Mouse (Mus musculus): ENCODE results near the gene Gm20388. TPM values are rescaled to one million over a fixed set of nuclear protein-coding genes. Genes with fewer than 3 reads are reported as not detected.

Gene Gm20388
- polyA plus RNA-seq, 1 experiment = 28.1 TPM

DNA sequence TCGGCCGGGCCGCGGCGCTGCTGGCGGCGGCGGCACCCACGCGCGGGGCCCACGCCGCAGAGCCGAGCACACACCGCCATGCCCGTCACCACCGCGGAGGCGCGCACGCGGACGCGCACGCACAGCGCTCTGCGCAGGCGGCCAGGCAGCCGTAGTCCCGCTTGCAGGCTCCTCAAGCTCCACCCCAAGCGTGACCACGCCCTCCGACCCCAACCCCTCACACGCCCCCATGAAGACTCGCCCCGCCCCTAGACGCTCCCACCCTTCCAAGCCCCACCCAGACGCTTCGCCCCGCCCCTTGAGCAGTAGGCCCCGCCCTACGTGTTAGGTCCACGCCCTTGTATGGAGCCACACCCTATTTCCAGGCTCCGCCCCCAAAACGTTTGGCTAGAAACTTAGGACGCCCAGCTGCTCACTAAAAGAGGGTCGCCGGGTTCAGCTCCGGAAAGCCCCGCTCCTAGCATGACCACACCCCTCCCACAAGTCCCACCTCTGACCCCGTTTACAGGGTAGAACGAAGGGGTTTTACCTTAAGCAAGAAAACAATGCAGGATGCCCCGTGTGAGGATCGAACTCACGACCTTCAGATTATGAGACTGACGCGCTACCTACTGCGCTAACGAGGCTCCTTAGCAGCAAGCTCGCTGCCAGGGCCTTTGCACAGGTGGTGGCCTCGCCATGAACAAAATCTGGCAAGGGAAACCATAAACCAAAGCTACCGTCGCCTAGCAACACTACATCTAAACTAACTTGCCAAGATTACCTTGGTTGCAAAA is 1668.2 kb downstream of the Gm20388 start, which contains the start of gene Fbxo31:
Fbxo31 (minus strand) TSS at position 131 of the 776 bp plus-strand sequence.
- H3K9ac ChIP-seq (ENCODE audit: low read depth, poor library complexity, severe bottlenecking) = peak within 1 kb of the TSS; percentile 76
- H3K27me3 ChIP-seq (ENCODE audit: control insufficient read depth, insufficient read depth, low read length, poor library complexity, severe bottlenecking) = no peaks in the 10 kb centered on the region
- TF ChIP-seq CTCF (IDR thresholded peaks at IDR 0.05; ENCODE audit: low read depth, low read length) (no peak), EP300 (IDR thresholded peaks at IDR 0.05; ENCODE audit: insufficient read depth, low read depth, low read length) (peak; percentile 64; the same call in 1 of the 2 replicates), POLR2A (IDR thresholded peaks at IDR 0.05; ENCODE audit: insufficient read depth, low read length) (peak; percentile 92)
- H3K36me3 ChIP-seq (ENCODE audit: control insufficient read depth, insufficient read depth, low read length, poor library complexity, severe bottlenecking) = no peaks in the 10 kb centered on the region
- H3K9me3 ChIP-seq (replicated peaks; ENCODE audit: control insufficient read depth, insufficient read depth, low read length, poor library complexity, severe bottlenecking) = no peaks in the 10 kb centered on the region
- no peak within 1 kb of the TSS for H3K27ac ChIP-seq (ENCODE audit: insufficient read depth, low read length)
- H3K4me3 ChIP-seq (ENCODE audit: low read depth, low read length) = peak within 1 kb of the TSS; percentile 84
- no peaks in the 10 kb centered on the region for H3K4me1 ChIP-seq (ENCODE audit: control insufficient read depth, insufficient read depth, low read length)

DNA sequence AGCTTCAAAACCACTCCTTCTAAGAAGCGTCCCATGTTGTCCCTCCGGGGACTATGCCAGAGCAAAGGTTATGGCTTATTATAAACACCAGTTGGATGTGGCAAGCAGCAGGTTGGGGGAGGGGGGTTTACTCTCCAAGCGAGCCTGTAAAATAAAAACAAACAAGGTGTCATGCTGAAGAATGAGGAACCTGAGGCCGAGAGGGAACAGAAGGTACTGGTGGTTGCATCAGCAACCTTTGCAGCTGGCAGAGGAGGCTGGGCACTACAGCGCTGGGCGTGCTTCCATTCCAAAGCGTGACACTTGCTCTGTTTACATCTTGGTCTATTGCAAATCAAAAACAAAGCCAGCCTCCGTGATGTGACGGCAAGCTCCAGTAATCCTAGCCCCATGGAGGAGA is 1669.8 kb downstream of the Gm20388 start:
- Histone ChIP-seq H3K4me1 (ENCODE audit: control insufficient read depth, insufficient read depth, low read length) (no peaks in the 10 kb centered on the region), H3K9me3 (replicated peaks; ENCODE audit: control insufficient read depth, insufficient read depth, low read length, poor library complexity, severe bottlenecking) (no peaks in the 10 kb centered on the region), H3K27ac (ENCODE audit: insufficient read depth, low read length) (no peak overlapping the region), H3K4me3 (ENCODE audit: low read depth, low read length) (no peak overlapping the region), H3K27me3 (ENCODE audit: control insufficient read depth, insufficient read depth, low read length, poor library complexity, severe bottlenecking) (no peaks in the 10 kb centered on the region), H3K36me3 (ENCODE audit: control insufficient read depth, insufficient read depth, low read length, poor library complexity, severe bottlenecking) (no peaks in the 10 kb centered on the region), H3K9ac (ENCODE audit: low read depth, poor library complexity, severe bottlenecking) (0 out of 2 replicates have a peak overlapping the region, but pooled peaks have one; percentile 24)
- TF ChIP-seq EP300 (IDR thresholded peaks at IDR 0.05; ENCODE audit: insufficient read depth, low read depth, low read length) (no peak), CTCF (IDR thresholded peaks at IDR 0.05; ENCODE audit: low read depth, low read length) (no peak), POLR2A (IDR thresholded peaks at IDR 0.05; ENCODE audit: insufficient read depth, low read length) (no peak)

DNA sequence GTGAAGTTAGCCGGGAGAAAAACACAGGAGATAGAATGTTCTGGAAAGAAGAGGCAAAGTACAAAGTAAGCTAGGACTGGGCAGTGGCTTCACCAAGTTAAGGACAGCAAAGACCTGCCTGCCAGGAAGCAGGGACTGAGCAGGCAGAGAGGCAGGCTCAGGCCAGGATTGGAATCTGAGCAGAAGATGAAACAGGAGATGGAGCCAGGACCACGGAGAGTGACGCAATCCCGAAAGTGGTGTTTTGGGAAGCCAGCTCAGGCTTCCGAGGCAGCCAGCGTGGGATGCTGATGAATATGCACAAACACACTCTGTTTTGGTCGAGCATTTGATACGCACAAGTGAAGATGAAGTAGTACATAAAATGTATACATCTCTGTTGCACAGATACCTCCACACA is 1673.0 kb downstream of the Gm20388 start:
- H3K27ac ChIP-seq (ENCODE audit: insufficient read depth, low read length) = no peak overlapping the region
- no peaks in the 10 kb centered on the region for H3K4me1 ChIP-seq (ENCODE audit: control insufficient read depth, insufficient read depth, low read length)
- TF ChIP-seq CTCF (IDR thresholded peaks at IDR 0.05; ENCODE audit: low read depth, low read length) (no peak), POLR2A (IDR thresholded peaks at IDR 0.05; ENCODE audit: insufficient read depth, low read length) (no peak), EP300 (IDR thresholded peaks at IDR 0.05; ENCODE audit: insufficient read depth, low read depth, low read length) (no peak)
- H3K4me3 ChIP-seq (ENCODE audit: low read depth, low read length) = no peak overlapping the region
- no peaks in the 10 kb centered on the region for H3K9me3 ChIP-seq (replicated peaks; ENCODE audit: control insufficient read depth, insufficient read depth, low read length, poor library complexity, severe bottlenecking)
- H3K27me3 ChIP-seq (ENCODE audit: control insufficient read depth, insufficient read depth, low read length, poor library complexity, severe bottlenecking) = no peaks in the 10 kb centered on the region
- no peaks in the 10 kb centered on the region for H3K36me3 ChIP-seq (ENCODE audit: control insufficient read depth, insufficient read depth, low read length, poor library complexity, severe bottlenecking)
- no peak overlapping the region for H3K9ac ChIP-seq (ENCODE audit: low read depth, poor library complexity, severe bottlenecking)

DNA sequence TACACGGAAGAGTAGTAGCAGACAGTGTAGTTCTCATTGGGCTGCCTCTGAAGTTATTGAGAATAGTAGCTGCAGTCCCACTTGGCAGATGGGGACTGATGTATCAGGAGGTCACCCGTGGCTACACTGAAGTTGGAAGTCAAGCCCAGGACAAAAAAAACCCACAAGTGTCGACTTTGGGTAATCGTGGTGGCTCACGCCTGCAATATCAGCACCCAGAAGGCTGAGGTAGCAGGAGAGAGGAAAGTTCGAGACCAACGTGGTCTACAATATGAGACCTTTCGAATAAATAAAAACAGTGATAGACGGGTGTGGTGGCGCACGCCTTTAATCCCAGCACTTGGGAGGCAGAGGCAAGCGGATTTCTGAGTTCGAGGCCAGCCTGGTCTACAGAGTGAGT is 1674.1 kb downstream of the Gm20388 start:
- Histone ChIP-seq H3K27ac (ENCODE audit: insufficient read depth, low read length) (0 out of 2 replicates have a peak overlapping the region, but pooled peaks have one; percentile 8), H3K9ac (ENCODE audit: low read depth, poor library complexity, severe bottlenecking) (peak overlapping the region; percentile 61), H3K9me3 (replicated peaks; ENCODE audit: control insufficient read depth, insufficient read depth, low read length, poor library complexity, severe bottlenecking) (no peaks in the 10 kb centered on the region), H3K36me3 (ENCODE audit: control insufficient read depth, insufficient read depth, low read length, poor library complexity, severe bottlenecking) (no peaks in the 10 kb centered on the region), H3K27me3 (ENCODE audit: control insufficient read depth, insufficient read depth, low read length, poor library complexity, severe bottlenecking) (no peaks in the 10 kb centered on the region), H3K4me3 (ENCODE audit: low read depth, low read length) (peak overlapping the region; percentile 75), H3K4me1 (ENCODE audit: control insufficient read depth, insufficient read depth, low read length) (no peaks in the 10 kb centered on the region)
- TF ChIP-seq EP300 (IDR thresholded peaks at IDR 0.05; ENCODE audit: insufficient read depth, low read depth, low read length) = no peak
- no peak for TF ChIP-seq CTCF (IDR thresholded peaks at IDR 0.05; ENCODE audit: low read depth, low read length)
- TF ChIP-seq POLR2A (IDR thresholded peaks at IDR 0.05; ENCODE audit: insufficient read depth, low read length) = no peak

DNA sequence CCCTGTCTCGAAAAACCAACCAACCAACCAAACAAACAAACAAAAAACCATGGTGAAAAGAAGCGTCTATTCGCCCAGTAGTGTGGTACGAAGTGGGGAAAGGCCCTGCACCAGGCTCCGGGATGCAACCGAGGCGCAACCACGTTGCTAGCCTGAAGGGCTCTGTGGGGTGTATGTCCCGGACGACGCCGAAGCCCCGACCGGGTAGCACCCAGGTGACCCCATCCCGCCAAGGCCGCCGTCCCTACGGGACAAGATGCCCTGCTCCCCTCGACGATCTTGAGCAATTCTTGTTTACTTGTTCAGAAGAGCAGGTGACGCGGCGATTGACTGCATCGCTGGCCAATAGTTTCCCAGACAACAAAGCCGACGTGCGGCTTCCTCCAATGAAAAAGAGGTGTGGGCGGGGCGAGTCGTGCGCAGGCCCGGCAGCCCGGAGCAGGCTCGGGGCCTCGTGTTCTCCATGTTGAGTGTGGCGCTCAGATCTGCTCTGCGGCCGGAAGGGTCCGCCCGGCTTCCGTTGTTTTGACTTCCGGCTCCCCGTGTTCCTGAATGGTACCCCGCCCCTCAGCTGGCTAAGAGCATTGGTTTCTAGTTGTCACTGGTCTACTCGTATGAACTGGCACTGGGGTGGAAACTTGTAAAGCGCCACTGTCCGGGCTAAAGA is 1674.7 kb downstream of the Gm20388 start:
- TF ChIP-seq EP300 (IDR thresholded peaks at IDR 0.05; ENCODE audit: insufficient read depth, low read depth, low read length) (no peak), POLR2A (IDR thresholded peaks at IDR 0.05; ENCODE audit: insufficient read depth, low read length) (peak; percentile 73)
- Histone ChIP-seq H3K4me1 (ENCODE audit: control insufficient read depth, insufficient read depth, low read length) (no peaks in the 10 kb centered on the region), H3K27me3 (ENCODE audit: control insufficient read depth, insufficient read depth, low read length, poor library complexity, severe bottlenecking) (no peaks in the 10 kb centered on the region), H3K9me3 (replicated peaks; ENCODE audit: control insufficient read depth, insufficient read depth, low read length, poor library complexity, severe bottlenecking) (no peaks in the 10 kb centered on the region), H3K9ac (ENCODE audit: low read depth, poor library complexity, severe bottlenecking) (peak overlapping the region; percentile 61), H3K36me3 (ENCODE audit: control insufficient read depth, insufficient read depth, low read length, poor library complexity, severe bottlenecking) (no peaks in the 10 kb centered on the region), H3K4me3 (ENCODE audit: low read depth, low read length) (peak overlapping the region; percentile 75), H3K27ac (ENCODE audit: insufficient read depth, low read length) (no peak overlapping the region)

DNA sequence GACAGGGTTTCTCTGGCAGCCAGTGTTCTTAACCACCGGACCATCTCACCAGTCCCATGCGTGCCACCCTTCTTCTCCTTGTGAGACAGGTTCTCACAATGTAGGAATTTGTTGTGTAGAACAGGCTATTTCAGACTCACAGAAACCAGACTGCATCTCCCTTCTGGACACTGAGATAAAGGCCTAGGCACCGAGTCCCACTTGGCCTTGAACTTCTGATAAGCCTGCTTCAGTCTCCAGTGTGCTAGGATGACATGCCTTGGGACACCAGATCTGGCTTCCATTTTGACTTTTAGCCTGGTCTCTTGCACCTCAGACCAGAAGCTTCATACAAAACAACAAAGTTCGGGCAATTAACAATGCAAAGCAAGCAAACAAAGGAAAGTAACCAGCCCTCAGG is 1678.1 kb downstream of the Gm20388 start:
- Histone ChIP-seq H3K4me1 (ENCODE audit: control insufficient read depth, insufficient read depth, low read length) (peaks cover 8% of the 10 kb centered on the region), H3K4me3 (ENCODE audit: low read depth, low read length) (no peak overlapping the region), H3K9me3 (replicated peaks; ENCODE audit: control insufficient read depth, insufficient read depth, low read length, poor library complexity, severe bottlenecking) (no peaks in the 10 kb centered on the region), H3K9ac (ENCODE audit: low read depth, poor library complexity, severe bottlenecking) (no peak overlapping the region), H3K27ac (ENCODE audit: insufficient read depth, low read length) (no peak overlapping the region), H3K27me3 (ENCODE audit: control insufficient read depth, insufficient read depth, low read length, poor library complexity, severe bottlenecking) (no peaks in the 10 kb centered on the region), H3K36me3 (ENCODE audit: control insufficient read depth, insufficient read depth, low read length, poor library complexity, severe bottlenecking) (peaks cover 6% of the 10 kb centered on the region)
- no peak for TF ChIP-seq EP300 (IDR thresholded peaks at IDR 0.05; ENCODE audit: insufficient read depth, low read depth, low read length)

All from ES-Bruce4 (cell line).